Mouse (Mus musculus) cerebellum, adult (tissue): Measurements from ENCODE around the gene Rps6ka5.

ENCODE experiments used
- ATAC-seq: cut with Nextera tagmentation; 2 replicates; pipeline ENCODE4 v1.9.2; 2017; ENCODE audit warnings: mild to moderate bottlenecking, moderate library complexity, mixed read lengths; ENCODE audit not compliant: insufficient number of reproducible peaks, low FRiP score, low TSS enrichment

The Rps6ka5 gene

DNA sequence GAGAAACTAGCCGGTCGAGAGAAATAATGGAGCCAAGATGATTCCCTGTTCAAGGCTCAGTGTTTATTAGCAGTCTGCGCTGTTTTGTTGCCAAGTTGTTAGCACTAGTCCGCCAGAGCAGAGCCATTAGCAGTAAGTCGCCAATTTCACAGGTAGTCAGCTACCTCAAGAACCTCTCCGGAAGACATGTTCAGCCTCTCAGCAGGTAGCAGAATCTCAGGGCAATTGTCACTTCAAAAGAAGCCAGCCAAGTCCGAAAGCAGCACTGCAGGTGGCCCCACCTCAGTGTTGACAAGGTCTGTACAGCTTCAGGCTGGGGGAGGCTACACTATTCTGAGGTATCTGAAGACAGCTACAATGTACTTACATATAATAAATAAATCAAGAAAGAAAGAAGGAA, 1.1 kb upstream of the Rps6ka5 start:
- ATAC-seq = no peak

DNA sequence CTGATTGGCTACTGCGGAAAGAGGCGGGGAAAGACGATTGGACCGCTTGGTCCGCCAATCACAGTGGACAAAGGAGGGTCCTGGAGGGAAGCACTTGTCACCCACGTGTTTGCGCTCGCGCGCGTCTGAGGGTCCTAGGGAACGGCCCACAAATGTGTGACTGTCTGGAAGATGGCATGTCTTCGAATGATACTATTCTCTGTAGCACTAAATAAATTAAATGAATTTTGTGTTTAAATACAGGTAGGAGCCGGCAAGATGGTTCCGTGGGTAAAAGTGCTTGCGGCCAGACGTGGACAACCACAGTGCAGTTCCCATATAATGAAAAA, 1.4 kb downstream of the Rps6ka5 start:
- no peak; the same call in 1 of the 2 replicates for ATAC-seq

GRCm38 (mm10) chr12:100724606-100725457, 2.0 kb downstream of the Rps6ka5 start:
- peak; percentile 96 for ATAC-seq

DNA sequence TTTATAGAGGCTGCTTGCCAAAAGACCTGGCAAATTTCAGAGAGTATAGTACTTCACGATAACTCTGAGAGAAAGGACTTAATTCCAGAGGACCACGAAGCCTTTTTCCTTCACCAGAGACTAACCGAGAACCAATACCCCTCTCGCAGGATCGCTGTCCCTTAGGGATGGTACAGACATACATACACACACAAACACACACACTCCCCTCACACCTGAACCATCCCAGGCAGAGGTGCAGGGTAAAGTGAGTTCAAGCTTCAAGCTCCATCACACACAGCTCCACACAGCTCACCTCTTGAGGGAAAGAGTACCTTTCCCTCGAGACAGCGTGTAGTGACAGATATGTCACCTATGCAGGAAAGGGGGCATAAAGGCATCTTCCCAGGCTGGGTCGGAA, 2.6 kb downstream of the Rps6ka5 start:
- ATAC-seq = no peak

GRCm38 (mm10) chr12:100720801-100721200, 6.0 kb downstream of the Rps6ka5 start:
- no peak for ATAC-seq

GRCm38 (mm10) chr12:100717446-100717845, 9.3 kb downstream of the Rps6ka5 start:
- ATAC-seq = peak; percentile 34; the same call in 1 of the 2 replicates

GRCm38 (mm10) chr12:100716969-100717368, 9.8 kb downstream of the Rps6ka5 start:
- no peak for ATAC-seq

GRCm38 (mm10) chr12:100711819-100712218, 15.0 kb downstream of the Rps6ka5 start:
- ATAC-seq = no peak

DNA sequence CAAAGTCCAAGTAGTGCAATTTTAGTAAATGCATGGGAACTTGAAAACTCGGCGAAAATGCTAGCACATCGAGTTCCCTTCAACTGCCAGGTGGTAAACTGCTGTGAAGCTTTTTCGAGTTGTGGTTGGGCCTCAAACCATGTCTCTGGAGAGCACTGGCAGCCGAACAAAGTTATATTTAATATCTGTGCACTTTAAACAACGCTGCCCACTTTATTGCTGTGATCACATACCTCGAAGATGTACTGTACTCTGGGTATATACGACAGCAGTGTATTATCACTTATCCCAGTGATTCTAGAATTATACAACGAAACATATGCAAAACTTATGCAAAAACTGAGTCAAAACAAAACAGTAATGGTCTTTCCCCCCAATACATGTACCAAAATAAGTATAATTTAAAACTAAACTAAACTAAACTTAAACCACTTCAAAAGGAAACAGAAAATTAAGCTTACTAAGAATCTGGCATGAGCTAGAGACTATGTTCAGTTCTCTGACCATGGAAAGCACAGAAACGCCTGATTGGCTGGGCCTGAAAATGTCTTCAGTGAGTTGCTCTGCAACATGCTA, 15.6 kb downstream of the Rps6ka5 start:
- no peak for ATAC-seq

GRCm38 (mm10) chr12:100710432-100710831, 16.4 kb downstream of the Rps6ka5 start:
- no peak for ATAC-seq

DNA sequence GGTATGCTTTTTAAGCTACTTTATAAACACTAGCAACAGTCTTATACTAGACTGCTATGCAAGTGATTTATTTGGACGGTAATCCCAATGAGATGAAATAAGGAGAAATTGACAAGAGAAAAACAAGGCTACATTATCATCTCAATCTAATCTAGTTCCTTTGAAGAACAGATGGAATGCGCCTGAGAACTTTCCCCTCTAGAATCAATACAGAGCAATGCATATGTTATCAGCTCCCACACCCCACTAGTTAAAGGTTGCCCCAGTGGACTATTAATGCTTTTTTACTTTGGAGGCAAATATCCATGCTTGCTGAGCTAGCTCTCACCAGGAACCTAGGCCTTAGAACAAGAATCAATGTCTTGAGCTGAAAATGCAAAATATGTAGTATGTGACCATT, 19.5 kb downstream of the Rps6ka5 start:
- ATAC-seq = no peak

GRCm38 (mm10) chr12:100705057-100705722, 21.6 kb downstream of the Rps6ka5 start:
- ATAC-seq = no peak

GRCm38 (mm10) chr12:100698019-100698418, 28.8 kb downstream of the Rps6ka5 start:
- ATAC-seq = no peak

DNA sequence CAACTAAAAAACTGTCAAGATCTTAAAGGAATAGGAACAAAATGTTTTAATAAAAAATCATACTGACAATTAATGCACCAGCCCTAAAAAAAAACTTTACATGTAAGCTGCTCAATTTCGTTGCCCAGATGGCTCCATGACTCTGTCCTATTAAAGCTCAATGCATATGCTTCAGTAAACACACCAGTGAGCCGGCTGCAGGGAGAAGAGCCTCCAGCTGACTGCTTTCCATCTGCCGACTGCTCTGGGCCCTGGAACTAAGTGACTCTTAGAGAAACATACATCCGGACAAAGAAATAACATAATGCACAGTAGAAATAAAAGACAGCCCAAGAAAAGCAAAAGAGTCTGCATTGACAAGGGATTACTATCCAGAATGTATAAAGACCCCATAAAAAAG, 30.2 kb downstream of the Rps6ka5 start:
- ATAC-seq = peak; percentile 90

DNA sequence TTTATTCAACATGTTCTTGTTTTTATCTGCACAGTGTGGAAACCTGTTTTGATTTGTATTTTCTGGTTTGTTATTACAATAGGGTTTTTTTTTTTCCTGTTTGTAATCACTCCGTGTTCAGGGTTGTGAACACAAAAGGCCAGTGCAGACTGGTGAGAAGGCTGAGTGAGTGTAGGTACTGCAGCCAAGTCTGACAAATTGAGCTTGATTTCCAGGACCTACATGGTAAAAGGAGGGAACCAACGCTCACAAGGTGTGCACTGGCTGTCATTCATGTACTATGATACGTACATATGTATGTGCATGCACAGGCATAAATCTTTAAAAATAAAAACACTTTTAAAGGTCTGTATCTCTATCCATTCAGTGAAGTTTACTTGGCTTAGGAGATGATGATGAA, 31.5 kb downstream of the Rps6ka5 start:
- ATAC-seq = peak; percentile 56; the same call in 1 of the 2 replicates

DNA sequence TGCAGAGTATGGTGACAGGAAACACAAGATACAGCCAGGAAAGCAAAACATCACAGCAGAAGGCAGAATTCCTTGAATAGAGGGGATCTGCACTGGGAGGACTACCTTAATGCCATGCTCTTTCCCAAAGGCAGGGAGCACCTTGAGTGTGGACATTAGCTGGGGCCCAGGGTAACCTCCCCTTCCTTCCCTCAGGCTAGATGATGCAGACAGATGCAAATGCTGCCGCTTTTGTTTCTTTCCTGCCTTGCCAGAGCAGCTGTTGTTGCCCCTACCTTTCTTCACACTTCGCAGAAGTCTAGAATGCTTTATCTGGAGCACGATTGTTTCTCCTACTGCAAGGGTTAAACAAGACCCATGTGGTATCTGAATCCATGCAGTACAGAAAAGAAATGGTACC, 34.6 kb downstream of the Rps6ka5 start:
- ATAC-seq = no peak

- no peak for ATAC-seq
These were observed 36.3 kb downstream of the Rps6ka5 start for GRCm38 (mm10) chr12:100690444-100690843.

DNA sequence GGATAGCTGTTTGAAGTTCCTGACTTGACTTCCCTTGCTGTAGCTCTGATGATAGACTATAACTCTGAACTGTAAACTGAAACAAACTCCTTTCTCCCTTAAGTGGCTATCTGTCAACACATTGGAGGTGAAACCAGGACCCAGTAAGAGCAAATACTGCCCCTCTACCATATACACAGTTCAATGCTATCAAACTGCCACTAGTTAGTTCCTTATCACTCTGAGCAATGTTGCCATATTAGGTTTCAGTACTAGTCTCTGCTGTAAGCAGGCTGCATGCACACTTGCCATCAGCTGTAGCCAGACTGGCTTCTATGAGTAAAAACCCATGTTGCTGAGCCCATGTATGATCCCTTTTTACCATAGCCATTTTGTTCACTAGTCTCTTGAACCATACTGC, 38.6 kb downstream of the Rps6ka5 start:
- no peak for ATAC-seq

DNA sequence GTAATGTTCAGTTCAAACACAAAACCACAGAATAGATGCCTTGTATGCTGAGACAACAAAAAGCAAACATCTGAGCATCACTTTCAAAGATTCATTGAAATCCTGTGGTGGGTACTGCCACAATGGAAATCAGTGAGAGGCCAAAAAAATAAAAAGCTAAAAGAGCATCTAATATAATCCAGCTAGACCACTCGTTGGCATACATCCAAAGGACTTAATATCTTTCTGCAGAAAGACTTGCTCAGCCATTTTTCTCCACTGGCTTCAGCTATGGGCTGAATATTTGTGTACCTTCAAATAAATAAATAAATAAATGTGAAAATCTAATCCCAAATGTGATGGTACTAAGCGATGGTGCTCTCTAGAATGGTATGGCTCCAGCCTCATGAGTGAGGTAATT, 39.8 kb downstream of the Rps6ka5 start:
- ATAC-seq = no peak

GRCm38 (mm10) chr12:100681752-100682151, 45.0 kb downstream of the Rps6ka5 start:
- no peak for ATAC-seq

DNA sequence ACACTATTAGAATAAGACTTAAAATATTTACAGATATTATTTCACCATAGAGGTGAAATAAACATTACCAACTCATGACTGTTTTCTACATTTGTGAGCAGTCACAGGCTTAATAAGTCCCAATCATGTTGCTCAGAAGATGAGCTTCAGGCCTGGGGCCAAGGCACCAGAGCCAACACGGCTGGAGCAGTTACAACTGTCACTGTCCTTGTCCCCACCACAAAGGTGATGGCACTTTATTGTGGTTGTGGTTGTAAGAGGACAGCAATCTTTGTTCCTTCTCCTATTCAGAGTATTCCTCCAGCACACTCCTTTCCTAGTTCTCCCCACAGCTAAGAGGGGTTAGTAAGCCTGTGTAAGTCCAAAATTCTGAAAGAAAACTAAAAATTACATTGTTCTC, 45.5 kb downstream of the Rps6ka5 start:
- ATAC-seq = no peak; the same call in 1 of the 2 replicates
